Mouse (Mus musculus): ENCODE measurements around the gene 1700016C15Rik.

1700016C15Rik gene

DNA sequence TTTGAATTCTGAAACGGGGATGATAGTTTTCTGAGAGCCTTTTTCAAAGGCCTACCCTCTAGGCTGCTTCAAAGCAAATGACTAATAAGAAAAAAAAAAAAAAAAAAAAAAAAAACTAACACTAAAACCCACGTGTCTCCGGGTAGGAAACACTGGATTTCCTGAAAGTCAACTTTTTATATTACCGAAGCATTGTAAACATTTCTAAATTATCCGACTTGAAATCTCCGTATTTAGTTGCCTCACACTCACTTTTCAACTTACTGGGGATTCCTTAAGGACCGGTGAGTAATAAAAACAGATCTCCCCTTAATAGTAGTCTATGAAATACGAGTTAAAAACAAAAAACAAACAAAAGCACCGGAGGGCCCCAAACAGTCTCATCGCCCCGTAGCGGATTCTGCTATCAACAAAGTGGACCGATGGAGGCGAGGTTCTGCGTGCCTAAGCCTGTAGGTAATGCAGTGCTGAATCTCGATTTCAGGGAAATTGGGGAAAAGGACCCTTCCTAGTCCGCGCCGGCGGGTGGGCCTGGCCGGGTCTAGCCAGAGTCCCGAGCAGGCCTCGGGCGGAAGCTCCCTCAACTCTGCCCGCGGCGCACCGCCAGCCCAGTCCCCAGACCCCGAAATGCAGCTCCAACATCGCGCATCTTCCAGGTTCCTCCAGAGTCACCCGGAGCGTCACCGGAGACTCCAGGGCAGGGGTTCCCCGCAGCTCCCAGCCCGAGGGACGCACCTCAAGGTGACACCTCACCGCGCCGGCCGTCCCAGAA is 66.0 kb downstream of the 1700016C15Rik start:
- in situ Hi-C loops (cut with MboI, MseI), result loop anchor here (5.0 to 25.0 kb wide), 3 partner anchors 187 to 517 kb away; partner anchors contain the start of genes Catspere2, Cox20 and Desi2

DNA sequence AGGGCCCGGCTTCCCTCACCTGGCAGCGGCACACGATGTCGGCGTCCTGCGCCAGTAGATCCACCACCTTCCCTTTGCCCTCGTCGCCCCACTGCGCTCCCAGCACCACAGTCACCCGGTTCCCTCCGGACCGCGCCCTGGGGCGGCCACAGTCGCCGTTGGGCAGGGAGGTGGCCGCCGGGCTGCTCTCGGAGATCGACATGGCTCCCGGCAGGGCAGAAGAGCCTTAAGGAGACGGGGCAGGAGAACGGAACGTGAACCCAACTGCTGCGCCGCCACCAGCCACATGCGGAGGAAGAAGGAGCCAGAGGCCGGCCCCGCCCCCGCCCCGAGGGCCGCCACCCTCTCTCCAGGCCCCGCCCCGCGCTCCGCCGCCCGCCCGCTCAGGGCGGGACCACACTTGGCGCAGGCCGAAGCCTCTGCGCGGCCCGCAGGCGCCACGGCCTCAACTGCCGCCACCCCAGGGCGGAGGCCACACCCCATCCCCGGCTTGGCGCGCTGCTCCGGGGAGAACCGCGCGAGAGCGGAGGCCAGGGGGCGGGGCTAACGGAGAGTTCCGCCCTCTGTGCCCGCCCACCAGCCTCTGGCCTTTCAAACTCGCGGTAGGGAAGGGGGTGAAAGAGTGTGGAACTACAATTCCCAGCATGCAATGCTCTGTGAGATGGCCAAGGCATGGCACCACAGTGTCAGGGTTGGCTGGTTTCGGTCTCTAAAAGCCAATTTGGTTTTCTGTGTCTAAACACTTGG is 66.8 kb downstream of the 1700016C15Rik start, which contains the start of gene Adss:
Gene Adss, minus strand, starts transcription at position 319 of the 747 bp plus-strand sequence.
- in situ Hi-C loops (cut with MboI, MseI), result loop anchor here (5.0 to 25.0 kb wide), 3 partner anchors 186 to 516 kb away; partner anchors contain the start of genes Catspere2, Cox20 and Desi2

DNA sequence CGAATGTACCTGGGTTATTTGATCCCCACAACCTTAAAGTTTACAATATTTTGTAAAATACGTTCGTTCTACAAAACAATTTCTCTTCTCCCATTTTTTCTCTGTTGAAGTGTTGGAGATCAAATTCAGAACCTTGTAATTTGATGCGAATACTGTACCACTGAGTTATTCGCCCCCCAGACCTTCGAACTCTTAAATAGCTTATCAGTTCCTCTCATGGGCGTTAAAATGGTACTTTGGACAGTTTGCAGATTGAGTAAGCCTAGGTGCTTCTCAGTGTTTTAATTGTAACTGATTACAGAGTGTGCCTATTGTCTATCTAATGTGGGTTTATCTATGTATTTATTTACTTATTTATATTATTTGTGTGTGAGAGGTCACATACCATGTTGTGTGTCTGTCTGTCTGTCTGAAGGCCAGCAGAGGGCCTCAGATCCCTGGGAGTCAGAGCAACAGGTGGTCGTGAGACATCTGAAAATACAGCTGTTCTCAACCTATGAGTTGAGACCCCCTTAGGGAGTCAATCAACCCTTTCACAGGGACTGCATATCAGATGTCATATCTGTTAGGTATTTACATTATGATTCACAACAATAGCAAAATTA is 67.6 kb downstream of the 1700016C15Rik start:
- in situ Hi-C loops (cut with MboI, MseI), result loop anchor here (5.0 to 25.0 kb wide), 3 partner anchors 185 to 515 kb away; partner anchors contain the start of genes Catspere2, Cox20 and Desi2
